Mouse (Mus musculus) CD4-positive helper T cell, adult 2 months (primary cell): ENCODE results near the gene Nap1l5.
"Not testable (repeated sequence)": the region's sequence is repeated elsewhere in the genome, so short reads cannot be mapped to it uniquely, and the experiment has no call there.

ENCODE experiments used
- DNase-seq: peaks from one replicate; pipeline ENCODE4 v3.0.0-alpha.2; 2012; ENCODE audit warnings: low read depth, missing footprints, low spot score

The Nap1l5 gene

GRCm38 (mm10) chr6:58907336-58907735, 460 bp upstream of the Nap1l5 start:
- no peak for DNase-seq

- DNase-seq: no peak
Observed at GRCm38 (mm10) chr6:58904551-58904950, 2.3 kb downstream of the Nap1l5 start.

GRCm38 (mm10) chr6:58903171-58903570, 3.7 kb downstream of the Nap1l5 start:
- DNase-seq: no peak

GRCm38 (mm10) chr6:58900536-58900935, 6.3 kb downstream of the Nap1l5 start:
- no peak for DNase-seq

GRCm38 (mm10) chr6:58899076-58899475, 7.8 kb downstream of the Nap1l5 start:
- no peak for DNase-seq

- DNase-seq: no peak
Observed at GRCm38 (mm10) chr6:58896648-58897047, 10.2 kb downstream of the Nap1l5 start.

- no peak for DNase-seq
Observed at GRCm38 (mm10) chr6:58894994-58895393, 11.9 kb downstream of the Nap1l5 start.

- DNase-seq: peak; percentile 38
Observed at GRCm38 (mm10) chr6:58893307-58893706, 13.6 kb downstream of the Nap1l5 start.

GRCm38 (mm10) chr6:58889917-58890316, 17.0 kb downstream of the Nap1l5 start:
- no peak for DNase-seq

- no peak for DNase-seq
Observed at GRCm38 (mm10) chr6:58882271-58882670, 24.6 kb downstream of the Nap1l5 start.

GRCm38 (mm10) chr6:58881363-58881762, 25.5 kb downstream of the Nap1l5 start:
- no peak for DNase-seq

GRCm38 (mm10) chr6:58880861-58881260, 26.0 kb downstream of the Nap1l5 start:
- DNase-seq: peak; percentile 47

GRCm38 (mm10) chr6:58879987-58880386, 26.9 kb downstream of the Nap1l5 start:
- no peak for DNase-seq

- no peak for DNase-seq
Observed at GRCm38 (mm10) chr6:58879572-58879971, 27.3 kb downstream of the Nap1l5 start.

GRCm38 (mm10) chr6:58867858-58868257, 39.0 kb downstream of the Nap1l5 start:
- not testable (repeated sequence) for DNase-seq

- no peak for DNase-seq
Observed at GRCm38 (mm10) chr6:58863631-58864235, 43.1 kb downstream of the Nap1l5 start.

GRCm38 (mm10) chr6:58862446-58862993, 44.4 kb downstream of the Nap1l5 start:
- DNase-seq: no peak

- no peak for DNase-seq
Observed at GRCm38 (mm10) chr6:58859517-58859916, 47.4 kb downstream of the Nap1l5 start.

GRCm38 (mm10) chr6:58856494-58856893, 50.4 kb downstream of the Nap1l5 start:
- no peak for DNase-seq

GRCm38 (mm10) chr6:58855676-58856367, 51.1 kb downstream of the Nap1l5 start:
- DNase-seq: no peak
